Mouse (Mus musculus) liver, adult 2 months (tissue): Measurements from ENCODE around the gene Scaf1. TPM values are rescaled to one million over a fixed set of nuclear protein-coding genes. Genes with fewer than 3 reads are reported as not detected.

ENCODE experiments used
- DNase-seq: peaks from one replicate; pipeline ENCODE4 v3.0.0-alpha.2; 2011; ENCODE audit warnings: low read depth, low spot score; ENCODE audit errors: extremely low read depth
- H3K27ac ChIP-seq: fragments of 200-500 bp; replicated peaks from 2 replicates; pipeline ENCODE4 v1.5.1; 2012; ENCODE audit warnings: low read depth, mild to moderate bottlenecking, control low read depth, inconsistent platforms, low read length; ENCODE audit not compliant: insufficient read depth
- H3K27me3 ChIP-seq: fragments of 200-500 bp; 2 replicates; pipeline ENCODE4 v1.6.1; 2012; ENCODE audit warnings: mild to moderate bottlenecking, moderate library complexity, low read length, inconsistent platforms; ENCODE audit not compliant: control insufficient read depth, insufficient read depth
- H3K36me3 ChIP-seq: fragments of 200-500 bp; 2 replicates; pipeline ENCODE4 v1.6.1; 2012; ENCODE audit warnings: low read length, inconsistent platforms; ENCODE audit not compliant: control insufficient read depth, insufficient read depth
- H3K4me1 ChIP-seq: fragments of 200-500 bp; 2 replicates; pipeline ENCODE4 v1.6.1; 2011; ENCODE audit warnings: low read length; ENCODE audit not compliant: control insufficient read depth, insufficient read depth
- H3K4me3 ChIP-seq: fragments of 200-500 bp; 2 replicates; pipeline ENCODE4 v1.5.1; 2011; ENCODE audit warnings: low read depth, mild to moderate bottlenecking, control low read depth, low read length, moderate library complexity; ENCODE audit not compliant: insufficient read depth
- H3K79me2 ChIP-seq: fragments of 200-500 bp; 2 replicates; pipeline ENCODE4 v1.6.1; 2012; ENCODE audit warnings: inconsistent platforms, mild to moderate bottlenecking, low read length, moderate library complexity; ENCODE audit not compliant: control insufficient read depth, insufficient read depth
- H3K9ac ChIP-seq: fragments of 200-500 bp; 2 replicates; pipeline ENCODE4 v1.6.1; 2012; ENCODE audit warnings: low read depth, mild to moderate bottlenecking, control low read depth, inconsistent platforms, low read length
- CTCF ChIP-seq: fragments of 200-500 bp; IDR thresholded peaks from 2 replicates; pipeline ENCODE4 v1.5.1; 2011; ENCODE audit warnings: low read depth, low read length, control low read depth
- POLR2A ChIP-seq: fragments of 200-500 bp; IDR thresholded peaks from 2 replicates; pipeline ENCODE4 v1.6.1; 2011; ENCODE audit warnings: low read length, control low read depth; ENCODE audit not compliant: insufficient read depth; ENCODE audit errors: extremely low read depth
- WGBS: fragments of 180-500 bp; shearing (Covaris S2); methylation state at CpG from one replicate; pipeline ENCODE4 v1.1.7; 2018; 5-methylcytosine and 5-hydroxymethylcytosine counted together
- polyA plus RNA-seq: library from polyadenylated mRNA; depleted of rRNA; stranded (reverse); fragments of >200 nt; gene quantifications from 2 replicates; pipeline ENCODE4 v1.2.3, GENCODE M21; 2012
- total RNA-seq: library from RNA; depleted of rRNA; stranded (reverse); fragments of >200 nt; gene quantifications from 2 replicates; pipeline ENCODE4 v1.2.3, GENCODE M21; 2014

Gene Scaf1
- total and polyA plus RNA-seq, 2 experiments: 4.4 to 31.8 TPM

DNA sequence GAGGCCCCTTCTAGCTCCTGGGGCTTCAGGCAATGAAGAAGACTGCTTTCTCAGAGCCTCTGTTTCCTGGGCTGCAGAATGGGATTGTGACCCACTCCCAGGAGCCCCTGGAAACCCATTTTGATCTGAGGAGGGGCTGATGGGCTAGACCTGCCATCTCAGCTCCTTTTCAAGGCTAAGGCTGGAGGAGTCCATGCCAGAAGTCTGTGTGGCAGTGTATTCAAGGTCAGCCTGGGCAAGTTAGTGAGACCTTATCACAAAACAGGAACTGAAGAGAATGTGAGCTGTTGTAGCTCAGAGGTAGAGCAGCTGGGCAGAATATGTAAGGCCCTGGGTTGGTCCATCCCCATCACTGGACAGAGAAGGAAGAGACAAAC lies 40.8 kb upstream of the Scaf1 start:
- TF ChIP-seq POLR2A (no peak), CTCF (no peak)
- Histone ChIP-seq H3K27ac (no peak overlapping the region), H3K4me1 (peaks cover 6% of the 10 kb centered on the region), H3K9ac (no peak overlapping the region), H3K36me3 (no peaks in the 10 kb centered on the region), H3K4me3 (no peak overlapping the region), H3K27me3 (no peaks in the 10 kb centered on the region), H3K79me2 (peaks cover 3% of the 10 kb centered on the region; the same call in 1 of the 2 replicates)
- no peak for DNase-seq

DNA sequence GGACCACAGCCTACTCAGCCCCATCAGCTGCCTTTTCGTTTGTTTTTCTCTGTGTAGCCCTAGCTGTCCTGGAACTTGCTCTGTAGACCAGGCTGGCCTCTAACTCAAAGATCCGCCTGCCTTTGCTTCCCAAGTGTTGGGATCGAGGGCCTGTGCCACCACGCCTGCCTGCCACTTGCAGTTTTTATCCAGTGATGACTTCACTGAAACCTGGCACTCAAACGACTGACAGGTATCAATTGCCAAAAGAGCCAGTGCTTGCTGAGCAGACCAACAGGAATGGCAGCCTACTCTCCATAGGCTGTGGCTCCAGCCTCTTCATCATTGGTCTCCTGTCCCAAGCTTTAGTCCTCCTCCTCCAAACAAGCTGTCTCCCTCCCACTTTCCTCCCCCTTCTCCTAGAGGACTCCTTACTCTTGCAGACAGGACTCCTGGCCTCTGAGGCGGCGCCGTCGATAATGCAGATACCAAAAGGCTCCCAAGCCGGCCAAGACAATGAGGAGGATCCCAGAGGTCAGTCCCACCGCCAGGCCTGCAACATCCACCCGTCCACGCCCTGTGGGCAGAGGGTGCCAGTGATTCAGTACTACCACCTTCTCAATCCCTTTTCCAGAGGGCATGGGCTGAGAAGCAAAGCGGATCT lies 40.3 kb upstream of the Scaf1 start:
- Histone ChIP-seq H3K79me2 (peaks cover 6% of the 10 kb centered on the region; the same call in 1 of the 2 replicates), H3K36me3 (no peaks in the 10 kb centered on the region), H3K27me3 (no peaks in the 10 kb centered on the region), H3K4me3 (no peak overlapping the region), H3K27ac (no peak overlapping the region), H3K4me1 (peaks cover 11% of the 10 kb centered on the region), H3K9ac (no peak overlapping the region)
- no peak for TF ChIP-seq CTCF
- no peak for TF ChIP-seq POLR2A
- WGBS: 82% methylated on average over 14 of the region's 14 CpGs
- no peak for DNase-seq

DNA sequence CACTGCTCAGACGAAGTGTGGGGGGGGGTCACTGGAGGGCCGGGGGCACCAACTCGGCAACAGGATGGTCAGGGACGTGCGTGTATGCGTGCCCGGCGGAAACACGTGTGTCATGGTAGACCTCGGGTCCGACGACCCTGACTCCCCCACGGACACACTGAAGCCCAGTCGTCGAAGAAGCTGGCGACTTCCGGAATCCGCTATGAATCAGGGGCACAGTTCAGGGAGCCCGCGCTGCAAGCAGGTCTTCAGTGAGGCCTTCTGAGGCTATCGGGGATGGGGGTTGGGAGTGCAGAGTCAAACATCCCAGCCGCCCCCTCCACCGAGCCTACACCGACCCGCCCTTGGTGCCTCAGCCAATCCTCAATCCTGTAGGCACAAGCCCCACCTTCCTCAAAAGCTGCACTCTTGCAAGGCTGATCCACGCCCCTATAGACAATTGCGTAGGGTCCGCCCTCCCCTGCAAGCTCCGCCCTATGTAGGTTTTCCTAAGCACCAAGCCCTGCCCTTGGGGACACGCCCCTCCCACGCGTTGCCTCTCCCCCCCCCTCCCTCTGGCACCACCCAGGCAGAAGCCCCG lies 37.9 kb upstream of the Scaf1 start:
- 1% methylated on average over 33 of the region's 33 CpGs for WGBS
- peak; percentile 99 for DNase-seq
- H3K79me2 ChIP-seq: peaks cover 6% of the 10 kb centered on the region; the same call in 1 of the 2 replicates
- peaks cover 10% of the 10 kb centered on the region for H3K4me1 ChIP-seq
- TF ChIP-seq POLR2A (peak; percentile 93), CTCF (no peak)
- no peaks in the 10 kb centered on the region for H3K27me3 ChIP-seq
- peak overlapping the region; percentile 84 for H3K27ac ChIP-seq
- no peaks in the 10 kb centered on the region for H3K36me3 ChIP-seq
- H3K4me3 ChIP-seq: peak overlapping the region; percentile 68
- H3K9ac ChIP-seq: peak overlapping the region; percentile 78

DNA sequence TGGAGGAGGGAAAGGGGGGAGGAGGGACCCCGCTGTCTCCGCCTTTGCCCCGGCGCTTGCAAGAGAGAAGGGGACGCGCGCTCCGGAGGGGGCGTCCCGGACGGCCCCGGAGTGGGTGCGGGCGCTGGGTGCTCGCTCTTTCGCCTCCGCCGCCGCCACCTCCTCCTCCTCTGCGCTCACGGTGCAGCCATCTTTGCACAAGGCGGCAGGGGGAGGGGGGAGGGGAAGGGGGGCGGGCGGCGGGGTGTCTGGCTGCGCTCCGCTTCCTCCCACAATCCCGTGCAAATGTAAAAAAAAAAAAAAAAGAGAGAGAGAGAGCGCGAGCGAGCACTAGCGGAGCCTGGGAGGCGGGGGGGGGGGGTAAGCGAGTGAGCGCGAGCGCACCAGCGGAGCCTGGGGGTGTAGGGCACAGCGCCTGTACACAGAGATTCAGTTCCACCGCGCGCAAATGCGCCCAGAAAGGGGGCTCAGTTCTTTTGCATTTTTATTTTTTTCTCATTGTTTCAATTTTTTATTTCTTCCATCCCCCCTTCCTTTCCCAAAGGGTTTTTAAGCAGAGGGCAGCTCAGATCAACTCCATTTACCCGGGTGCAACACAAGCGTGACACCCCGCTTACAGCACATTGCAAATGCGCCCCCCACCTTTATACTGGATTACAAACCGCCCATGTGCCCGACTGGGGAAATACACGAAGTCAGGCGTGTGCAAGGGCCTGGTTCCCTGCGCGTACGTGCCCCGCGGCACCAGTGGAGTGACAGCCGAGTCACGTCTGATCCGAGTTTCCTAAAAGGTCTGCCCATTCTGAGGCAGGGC lies 37.2 kb upstream of the Scaf1 start:
- DNase-seq: peak; percentile 57
- Histone ChIP-seq H3K4me1 (peaks cover 10% of the 10 kb centered on the region), H3K4me3 (peak overlapping the region; percentile 68), H3K27ac (peak overlapping the region; percentile 84), H3K27me3 (no peaks in the 10 kb centered on the region), H3K79me2 (peaks cover 10% of the 10 kb centered on the region; the same call in 1 of the 2 replicates), H3K36me3 (no peaks in the 10 kb centered on the region), H3K9ac (peak overlapping the region; percentile 95)
- 1% methylated on average over 52 of the region's 59 CpGs for WGBS
- TF ChIP-seq CTCF: no peak
- TF ChIP-seq POLR2A: no peak

DNA sequence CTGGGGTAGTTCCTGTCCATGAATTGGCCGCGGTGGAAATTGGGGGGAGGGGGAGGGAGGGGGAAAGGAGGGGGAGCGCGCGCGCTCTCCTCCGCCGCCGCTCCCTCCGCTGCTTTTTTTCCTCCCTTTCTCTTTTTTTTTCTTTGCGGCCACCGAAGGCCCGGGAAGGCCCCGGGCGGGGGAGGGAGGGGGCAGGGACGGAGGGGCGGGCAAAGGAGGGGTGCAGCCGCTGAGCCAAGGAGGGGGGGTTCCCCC lies 36.6 kb upstream of the Scaf1 start, which contains the start of gene Prr12:
Gene Prr12, minus strand, starts transcription at position 20 of the 255 bp plus-strand sequence.
- peaks cover 10% of the 10 kb centered on the region for H3K4me1 ChIP-seq
- 0% methylated on average over 8 of the region's 18 CpGs for WGBS

More for the DNA sequence above, 36.6 kb upstream of the Scaf1 start, which contains the start of gene Prr12:
- peaks cover 11% of the 10 kb centered on the region; the same call in 1 of the 2 replicates for H3K79me2 ChIP-seq
- no peak for DNase-seq
- peak within 1 kb of the TSS; percentile 95 for H3K9ac ChIP-seq
- H3K36me3 ChIP-seq: 0 out of 2 replicates have a peak, but pooled peaks cover 2% of the 10 kb centered on the region
- TF ChIP-seq CTCF (no peak), POLR2A (no peak)
- peak within 1 kb of the TSS; percentile 68 for H3K4me3 ChIP-seq
- no peaks in the 10 kb centered on the region for H3K27me3 ChIP-seq
- H3K27ac ChIP-seq: peak within 1 kb of the TSS; percentile 84
